Mouse (Mus musculus) MEL-GATA-1-ER (cell line): Measurements from ENCODE around the gene Helq.

Experiments
- DNase-seq: peaks from one replicate; pipeline ENCODE4 v3.0.0-alpha.2; 2012; ENCODE audit warnings: low read depth; ENCODE audit errors: extremely low read depth

Helq gene

GRCm38 (mm10) chr5:100798165-100798860 lies at the start of gene Helq, which contains the start of gene Mrps18c:
Gene Helq (minus strand): TSS chr5:100798598.
Gene Mrps18c (plus strand): TSS chr5:100798627.
- peak; percentile 89 for DNase-seq

- no peak for DNase-seq
Measured at GRCm38 (mm10) chr5:100847143-100847542, 48.7 kb upstream of the Helq start.

GRCm38 (mm10) chr5:100846599-100846920 lies 48.2 kb upstream of the Helq start:
- no peak for DNase-seq

GRCm38 (mm10) chr5:100845848-100846598 lies 47.6 kb upstream of the Helq start:
- peak; percentile 19 for DNase-seq

DNA sequence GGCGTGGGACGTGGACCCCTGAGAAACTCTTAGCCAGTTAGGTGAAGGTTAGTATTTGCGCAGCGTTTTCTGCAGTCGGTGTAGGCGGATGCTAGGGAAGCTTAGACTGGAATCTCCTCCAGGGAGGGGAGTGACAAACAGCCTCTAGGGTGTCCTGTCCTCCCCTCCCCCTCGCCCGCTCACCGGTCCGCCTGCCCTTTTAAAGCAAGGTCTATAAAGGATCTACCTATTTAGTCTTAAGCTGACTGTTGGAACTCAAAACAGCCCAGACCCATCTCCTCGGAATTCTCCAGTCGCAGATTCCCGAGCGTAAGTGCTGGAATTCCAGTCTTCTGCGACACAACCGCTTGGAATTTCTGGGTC lies 47.1 kb upstream of the Helq start, which contains the start of gene Gpat3:
Gpat3 (plus strand) TSS at position 229 of the 363 bp plus-strand sequence.
- no peak for DNase-seq

DNA sequence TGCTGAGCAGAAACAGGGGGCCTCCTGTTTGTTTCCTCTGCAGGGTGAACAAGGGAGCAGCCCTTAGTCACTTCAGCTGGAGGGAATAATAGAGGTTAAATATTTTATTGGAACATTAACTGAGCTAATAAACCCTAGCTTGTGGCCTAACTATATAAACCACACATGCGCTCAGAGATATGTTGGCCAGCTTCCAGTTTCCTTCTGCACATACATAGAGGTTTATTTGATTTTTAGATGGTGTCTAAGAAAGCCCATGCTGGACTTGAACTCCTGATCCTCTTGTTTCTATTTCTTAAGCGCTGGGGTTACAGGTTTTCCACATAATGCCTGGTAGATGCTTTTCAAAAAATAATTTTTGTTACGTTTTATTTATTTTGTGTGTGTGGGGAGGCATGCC lies 46.1 kb upstream of the Helq start:
- DNase-seq: peak; percentile 16

DNA sequence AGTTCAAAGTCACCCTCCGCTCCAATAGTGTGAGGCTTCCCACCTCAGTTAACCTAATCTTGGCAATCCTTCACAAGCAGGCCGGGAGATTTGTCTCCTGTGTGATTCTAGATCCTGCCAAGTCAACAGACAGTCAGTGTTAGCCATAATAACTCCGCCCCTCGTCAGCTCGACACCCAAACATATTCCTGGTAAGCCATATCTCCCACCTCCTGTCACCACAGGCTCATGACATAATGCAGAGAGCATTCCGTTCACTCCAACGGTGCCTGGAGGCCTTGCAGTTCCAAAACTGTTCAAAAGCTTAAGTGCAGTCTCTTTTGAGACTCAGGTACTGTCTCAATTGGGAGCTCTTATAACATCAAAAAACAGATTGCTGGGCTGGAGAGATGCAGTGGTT lies 39.5 kb upstream of the Helq start:
- DNase-seq: no peak

DNA sequence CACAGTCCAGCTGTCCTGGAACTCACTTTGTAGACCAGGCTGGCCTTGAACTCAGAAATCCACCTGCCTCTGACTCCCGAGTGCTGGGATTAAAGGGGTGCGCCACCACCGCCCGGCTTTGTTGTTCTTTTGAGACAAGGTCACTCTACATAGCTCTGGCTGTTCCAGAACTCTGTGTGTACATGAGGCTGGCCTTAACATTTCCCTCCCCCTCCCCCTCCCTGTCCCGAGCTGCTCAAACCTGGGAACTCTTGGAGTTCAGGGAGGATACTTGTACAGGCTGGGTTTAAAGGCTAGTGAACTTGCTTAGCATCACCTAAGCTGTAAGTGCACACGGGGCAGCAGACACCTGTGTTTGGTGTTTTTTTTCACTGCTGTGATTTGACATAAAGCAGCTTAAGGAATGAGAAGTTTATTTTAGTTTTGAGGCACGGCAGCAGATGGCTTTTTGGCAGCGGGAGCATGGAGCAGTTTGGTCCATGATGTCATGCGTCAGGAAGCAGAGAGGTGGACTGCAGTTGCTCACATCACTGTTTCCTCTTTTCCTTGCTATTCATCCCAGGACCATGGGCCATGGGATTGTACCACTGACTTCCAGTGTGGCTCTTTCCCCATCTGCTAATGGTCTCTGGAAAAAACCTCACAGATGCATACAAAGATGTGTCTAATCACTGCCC lies 37.6 kb upstream of the Helq start:
- DNase-seq: no peak

GRCm38 (mm10) chr5:100833841-100834240 lies 35.4 kb upstream of the Helq start:
- no peak for DNase-seq

DNA sequence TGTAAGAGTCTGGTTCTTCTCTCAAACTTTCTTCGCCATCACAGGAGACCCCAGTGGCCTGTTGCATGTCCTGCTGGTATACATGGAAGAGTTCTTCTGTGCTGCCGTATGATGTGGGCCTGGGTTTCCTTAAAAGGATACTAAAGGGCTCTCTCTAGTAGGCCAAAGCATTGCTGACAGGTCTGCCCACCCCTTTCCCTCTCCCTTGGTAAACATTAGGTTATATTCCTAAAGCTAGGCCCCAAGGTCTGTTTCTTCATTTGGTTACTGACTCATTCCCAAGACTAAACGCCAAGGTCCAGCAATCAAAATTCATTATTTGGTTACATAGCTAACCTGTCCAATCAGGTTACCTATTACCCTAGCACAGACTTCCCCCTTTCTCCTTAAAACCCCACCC lies 34.3 kb upstream of the Helq start:
- no peak for DNase-seq

- DNase-seq: no peak
Measured at GRCm38 (mm10) chr5:100828701-100829100, 30.3 kb upstream of the Helq start.

- no peak for DNase-seq
Measured at GRCm38 (mm10) chr5:100826531-100826930, 28.1 kb upstream of the Helq start.

GRCm38 (mm10) chr5:100825975-100826374 lies 27.6 kb upstream of the Helq start:
- DNase-seq: peak; percentile 11

DNA sequence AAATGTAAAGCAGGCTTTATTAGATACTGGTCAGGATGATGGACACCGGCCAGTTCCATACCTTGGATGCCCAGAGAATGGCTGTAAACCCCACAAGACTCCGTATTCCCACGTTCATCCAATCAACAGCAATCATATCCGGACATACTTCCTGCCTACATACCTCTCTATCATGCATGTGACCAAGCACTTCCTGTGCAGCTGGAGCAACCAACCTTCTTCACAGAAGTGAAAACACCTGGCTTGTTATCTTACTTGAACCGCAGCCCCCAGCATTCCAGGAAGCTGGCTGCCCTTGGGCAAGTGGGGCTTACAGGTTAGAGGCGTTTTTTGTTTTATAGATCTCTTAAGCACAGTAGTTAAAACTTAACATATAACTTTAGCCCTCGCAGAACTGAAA lies 24.4 kb upstream of the Helq start:
- no peak for DNase-seq

DNA sequence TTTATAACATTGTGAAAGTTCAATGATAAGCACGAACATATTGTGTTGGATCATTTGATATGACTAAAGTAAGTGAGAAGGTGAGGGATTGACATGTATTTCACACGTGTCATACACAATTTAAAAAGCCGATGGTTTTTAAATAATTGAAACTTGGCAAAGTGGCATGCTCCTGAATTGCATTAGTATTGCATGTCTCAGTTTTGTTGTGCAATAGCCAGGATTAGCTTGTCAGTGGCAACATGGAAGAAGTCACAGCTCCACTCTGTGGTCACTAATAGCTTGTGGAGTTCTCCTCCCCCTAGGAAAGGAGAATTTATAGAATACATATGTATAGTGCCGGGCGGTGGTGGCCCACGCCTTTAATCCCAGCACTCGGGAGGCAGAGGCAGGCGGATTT lies 23.0 kb upstream of the Helq start:
- peak; percentile 15 for DNase-seq

DNA sequence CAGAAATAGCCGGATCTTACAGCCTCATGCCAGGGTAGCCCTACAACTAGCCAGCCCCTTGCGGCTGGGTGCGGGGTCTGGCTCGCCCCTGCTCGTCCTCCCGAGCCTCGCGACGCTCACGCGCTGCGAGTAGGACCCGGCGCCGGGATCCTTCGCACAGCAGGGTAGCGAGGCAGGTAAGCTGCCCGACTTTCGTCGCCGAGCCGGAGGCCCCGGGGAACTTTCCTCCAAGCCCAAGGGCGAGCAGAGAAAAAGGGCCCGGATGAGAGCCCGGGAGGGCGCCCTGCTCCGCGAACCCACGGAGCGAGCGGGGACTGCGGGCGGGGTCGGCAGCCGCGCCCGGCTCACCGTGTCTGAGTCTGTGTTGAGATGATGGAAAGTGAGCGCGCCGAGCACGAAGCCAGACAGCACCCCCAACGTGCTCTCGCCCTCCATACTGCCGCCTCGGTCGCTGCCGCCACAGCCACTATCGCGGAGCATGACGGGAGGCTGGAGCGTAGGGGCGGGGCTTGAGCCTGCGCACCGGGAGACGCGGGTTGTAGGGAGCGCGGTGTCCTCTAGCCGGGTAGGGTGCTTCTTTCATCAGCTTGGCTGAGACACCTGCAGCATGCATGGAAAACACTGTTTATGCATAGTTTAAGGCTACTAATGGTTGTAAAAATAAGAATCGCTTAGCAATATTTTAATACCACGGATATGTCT lies 22.2 kb upstream of the Helq start, which contains the start of gene Abraxas1:
Abraxas1 (minus strand) TSS at position 483 of the 702 bp plus-strand sequence.
- peak; percentile 52 for DNase-seq

DNA sequence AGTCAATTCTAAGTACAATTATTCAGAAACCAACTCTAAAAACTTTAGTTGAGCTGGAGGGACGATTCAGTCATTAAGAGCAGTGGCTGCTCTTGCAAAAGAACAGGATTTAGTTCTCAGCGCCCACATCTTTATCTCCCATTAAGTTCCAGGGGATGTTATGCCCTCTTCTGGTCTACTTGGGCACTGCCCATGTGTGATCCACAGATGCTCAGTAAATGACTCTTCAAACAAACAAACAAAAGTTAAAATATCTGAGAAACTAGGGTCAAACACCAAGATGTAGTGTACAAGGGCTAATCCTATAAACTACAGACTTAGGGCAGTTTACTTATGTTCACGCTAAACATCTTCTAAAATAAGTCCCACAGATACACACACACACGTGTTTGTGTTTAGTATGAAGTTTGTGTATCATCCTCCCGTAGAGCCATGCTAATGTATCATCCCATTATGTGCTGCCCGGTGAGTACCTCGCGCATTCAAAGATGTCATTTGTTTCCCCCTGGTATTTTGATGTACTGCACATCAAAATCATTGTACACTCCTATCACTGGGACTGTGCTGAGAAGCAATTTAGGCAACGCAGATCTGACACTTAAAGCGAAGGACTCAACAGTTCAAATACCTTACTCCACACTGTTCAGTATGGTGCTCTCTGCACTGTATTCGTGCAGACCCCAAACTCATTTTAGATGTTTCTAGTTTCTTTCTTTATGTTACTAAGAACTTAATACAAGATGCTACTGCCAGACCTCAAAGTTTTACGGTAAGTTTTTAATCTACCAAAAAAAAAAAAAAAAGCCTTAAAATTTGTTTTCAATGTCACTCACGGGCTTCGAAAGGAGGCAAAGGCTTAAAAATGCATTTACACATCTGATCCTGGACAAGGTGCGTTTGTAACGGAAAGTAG lies 21.4 kb upstream of the Helq start:
- DNase-seq: peak; percentile 59

- no peak for DNase-seq
Measured at GRCm38 (mm10) chr5:100818341-100818740, 19.9 kb upstream of the Helq start.

DNA sequence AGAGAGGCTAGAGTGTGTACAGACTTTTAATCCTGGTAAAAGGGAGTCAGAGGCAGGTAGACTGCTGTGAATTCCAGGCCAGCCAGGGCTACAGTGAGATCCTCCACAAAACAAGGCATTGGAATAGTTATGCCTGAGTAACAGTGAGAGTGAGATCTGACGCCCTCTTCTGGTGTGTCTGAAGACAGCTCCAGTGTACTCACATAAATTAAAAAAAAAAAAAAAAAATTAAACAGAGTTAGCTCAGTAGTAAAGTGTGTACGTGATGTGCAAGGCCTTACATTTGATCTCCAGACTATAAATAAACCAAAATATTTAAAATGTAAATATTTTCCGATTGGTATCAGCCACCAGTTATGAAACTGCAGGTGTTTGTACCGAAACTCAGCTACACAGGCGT lies 4.3 kb downstream of the Helq start:
- DNase-seq: no peak

- DNase-seq: no peak
Measured at GRCm38 (mm10) chr5:100792261-100792660, 6.1 kb downstream of the Helq start.

GRCm38 (mm10) chr5:100787527-100787926 lies 10.9 kb downstream of the Helq start:
- DNase-seq: no peak
